Mouse (Mus musculus) cerebellum, postnatal 10 days (tissue): Measurements from ENCODE around the gene Tac2.

Source experiments
- DNase-seq, 2 experiments: peaks; one replicate each; pipeline ENCODE4 v3.0.0; 2021; ENCODE audit warnings: mixed read lengths in 2 of 2

The Tac2 gene

DNA sequence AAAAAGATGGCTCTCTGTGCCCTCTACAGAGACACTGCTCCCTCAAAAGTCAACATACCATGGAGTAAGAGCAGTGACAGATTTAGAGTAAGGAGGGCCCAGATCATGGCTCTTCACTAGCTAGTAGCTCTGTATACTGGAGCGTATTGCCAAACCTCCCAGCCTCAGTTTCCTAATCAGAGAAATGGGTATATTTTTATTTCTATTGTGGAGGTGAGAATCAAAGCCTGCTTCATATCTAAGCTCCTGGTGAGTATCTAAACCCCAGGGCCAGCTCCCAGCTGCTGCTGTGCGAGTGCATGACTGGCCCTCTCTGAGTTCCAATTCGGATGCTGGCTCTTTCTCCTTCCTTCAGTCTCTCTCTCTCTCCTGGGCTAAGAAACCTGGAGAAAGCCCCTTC is at the start of gene Tac2:
TSS of gene Tac2 (plus strand) at position 301 of the 400 bp plus-strand sequence.
- no peak for DNase-seq

- peak; percentile 89 to 90 for DNase-seq
Measured at GRCm38 (mm10) chr10:127674794-127675522, 49.3 kb upstream of the Tac2 start.

DNA sequence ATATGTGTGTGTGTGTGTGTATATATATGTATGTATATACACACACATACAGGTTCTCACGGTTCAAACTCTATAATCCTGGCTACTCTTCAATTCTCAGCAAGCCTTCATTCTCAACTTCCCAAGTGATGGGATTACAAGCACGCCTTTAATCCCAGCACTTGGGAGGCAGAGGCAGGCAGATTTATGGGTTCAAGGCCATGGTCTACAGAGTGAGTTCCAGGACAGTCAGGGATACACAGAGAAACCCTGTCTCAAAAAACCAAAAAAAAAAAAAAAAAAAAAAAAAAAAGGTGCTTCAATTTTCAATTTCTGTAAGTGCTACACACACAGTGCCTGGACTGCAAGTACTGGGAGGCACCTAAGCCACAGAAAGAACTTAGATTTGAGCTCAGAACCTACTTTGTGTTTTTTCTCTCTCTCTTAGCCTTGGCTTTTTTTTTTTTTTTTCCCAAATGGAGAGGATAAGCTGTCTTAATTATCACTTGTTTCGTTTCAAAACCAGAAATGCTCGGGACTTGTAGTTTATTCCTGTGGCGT is 48.3 kb upstream of the Tac2 start:
- DNase-seq = no peak

- DNase-seq = peak; percentile 96 to 98
Measured at GRCm38 (mm10) chr10:127676691-127677548, 47.4 kb upstream of the Tac2 start.

DNA sequence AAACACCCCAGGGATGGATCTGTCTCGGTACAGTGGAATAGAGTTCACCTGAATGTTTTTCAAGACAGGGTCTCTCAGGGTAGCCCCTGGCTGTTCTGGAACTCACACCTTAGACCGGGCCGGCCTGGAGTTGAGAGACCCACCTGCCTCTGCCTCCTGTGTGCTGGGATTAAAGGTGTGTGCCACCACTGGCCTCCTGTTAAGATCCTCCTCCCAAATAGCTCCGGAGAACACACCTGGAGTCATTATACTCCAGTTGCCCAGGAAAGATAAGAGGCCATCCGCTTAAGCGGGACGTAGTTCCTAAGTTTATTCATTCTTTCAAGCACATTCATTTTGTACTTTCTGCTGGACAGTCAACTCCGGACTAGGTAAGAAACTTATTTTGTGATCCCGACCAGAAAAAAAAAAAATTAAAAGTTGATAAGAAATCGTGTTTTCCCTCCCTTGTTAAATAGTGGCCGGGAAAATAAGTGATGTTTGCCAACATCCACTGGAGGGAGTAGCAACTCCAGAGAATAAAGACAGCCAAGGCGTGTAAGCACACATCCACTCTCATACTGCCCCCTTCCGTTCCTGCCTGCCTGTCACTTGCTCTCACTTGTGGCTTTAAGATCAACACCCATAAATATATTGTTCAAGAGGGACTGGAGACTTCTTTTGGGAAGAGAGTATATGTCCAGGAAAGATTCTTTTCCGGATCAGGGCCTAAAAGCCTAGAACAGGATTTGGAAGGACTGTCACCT is 46.5 kb upstream of the Tac2 start:
- peak; percentile 82 to 83 for DNase-seq

- DNase-seq = no peak
Measured at GRCm38 (mm10) chr10:127679208-127679607, 45.1 kb upstream of the Tac2 start.

- DNase-seq = no peak
Measured at GRCm38 (mm10) chr10:127679881-127680280, 44.4 kb upstream of the Tac2 start.

- no peak for DNase-seq
Measured at GRCm38 (mm10) chr10:127682886-127683285, 41.4 kb upstream of the Tac2 start.

- no peak for DNase-seq
Measured at GRCm38 (mm10) chr10:127691053-127691452, 33.2 kb upstream of the Tac2 start.

DNA sequence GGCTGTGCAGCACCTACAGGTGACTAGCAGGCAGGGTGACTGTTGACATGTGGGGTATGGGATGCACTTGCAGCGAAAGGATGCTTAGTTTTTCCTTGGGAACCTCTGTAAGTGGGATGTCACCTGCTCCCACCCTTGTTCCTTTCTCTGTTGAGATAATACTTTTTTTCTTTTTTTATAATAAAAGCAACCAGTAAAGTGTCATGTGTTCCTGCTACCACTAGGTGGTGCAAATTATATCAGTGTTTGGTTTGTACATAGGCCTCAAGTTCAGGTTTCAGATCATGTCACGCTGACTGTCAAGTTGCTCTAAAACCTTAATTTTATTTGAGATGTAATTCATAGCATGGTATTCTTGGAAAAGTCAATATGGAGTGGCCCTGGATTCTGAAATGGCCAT is 29.6 kb upstream of the Tac2 start:
- DNase-seq = peak; percentile 34 to 56

- no peak for DNase-seq
Measured at GRCm38 (mm10) chr10:127695775-127696174, 28.5 kb upstream of the Tac2 start.

- DNase-seq = no peak
Measured at GRCm38 (mm10) chr10:127698966-127699365, 25.3 kb upstream of the Tac2 start.

DNA sequence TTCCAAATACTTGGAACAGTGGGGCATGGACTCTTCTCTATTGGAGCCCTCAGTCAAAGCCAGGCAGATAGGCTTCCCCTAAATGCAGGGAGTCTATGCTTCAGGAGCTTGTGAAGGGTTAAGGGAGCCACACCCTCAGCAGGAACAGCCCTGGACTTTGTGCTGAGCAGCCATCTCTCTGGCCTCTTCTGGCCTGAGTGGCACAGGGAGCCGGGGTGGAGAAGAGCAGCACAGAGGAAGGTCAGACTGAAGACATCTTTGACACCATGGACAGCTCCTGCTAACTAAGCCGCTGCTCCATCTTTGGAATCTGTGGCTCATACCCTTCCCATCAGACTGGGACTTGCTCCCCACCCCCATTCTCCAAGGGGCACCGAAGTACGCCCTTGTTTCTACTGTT is 21.0 kb upstream of the Tac2 start:
- DNase-seq = no peak

- DNase-seq = no peak
Measured at GRCm38 (mm10) chr10:127704293-127704692, 20.0 kb upstream of the Tac2 start.

DNA sequence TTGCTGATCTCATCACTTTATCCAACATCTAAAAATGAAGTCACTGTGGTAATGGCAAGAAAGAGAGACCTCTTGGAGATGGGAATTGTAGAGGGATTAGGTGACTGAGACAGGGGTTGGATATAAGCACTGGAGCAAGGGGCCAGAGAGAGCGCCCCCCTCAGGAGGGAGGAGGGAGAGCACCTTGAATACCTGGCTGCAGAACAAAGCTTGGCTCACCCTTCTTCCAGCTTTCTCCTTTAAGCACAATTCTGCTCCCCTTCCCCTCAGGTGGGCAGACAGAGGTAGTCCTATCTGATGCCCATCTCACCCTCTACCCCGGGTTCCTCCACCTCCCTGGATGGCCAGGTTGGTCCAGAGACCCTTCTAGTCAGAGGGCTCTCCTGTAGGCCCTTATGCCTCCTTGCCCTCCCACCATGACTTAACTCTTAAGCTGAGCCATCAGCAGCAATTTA is 19.5 kb upstream of the Tac2 start, which contains the start of gene Myo1a:
TSS of gene Myo1a (plus strand) at position 405 of the 455 bp plus-strand sequence.
- DNase-seq = no peak

GRCm38 (mm10) chr10:127705783-127706182 is 18.5 kb upstream of the Tac2 start:
- DNase-seq = no peak

GRCm38 (mm10) chr10:127707721-127708120 is 16.6 kb upstream of the Tac2 start:
- DNase-seq = peak in 1 of 2 experiments; percentile 46

DNA sequence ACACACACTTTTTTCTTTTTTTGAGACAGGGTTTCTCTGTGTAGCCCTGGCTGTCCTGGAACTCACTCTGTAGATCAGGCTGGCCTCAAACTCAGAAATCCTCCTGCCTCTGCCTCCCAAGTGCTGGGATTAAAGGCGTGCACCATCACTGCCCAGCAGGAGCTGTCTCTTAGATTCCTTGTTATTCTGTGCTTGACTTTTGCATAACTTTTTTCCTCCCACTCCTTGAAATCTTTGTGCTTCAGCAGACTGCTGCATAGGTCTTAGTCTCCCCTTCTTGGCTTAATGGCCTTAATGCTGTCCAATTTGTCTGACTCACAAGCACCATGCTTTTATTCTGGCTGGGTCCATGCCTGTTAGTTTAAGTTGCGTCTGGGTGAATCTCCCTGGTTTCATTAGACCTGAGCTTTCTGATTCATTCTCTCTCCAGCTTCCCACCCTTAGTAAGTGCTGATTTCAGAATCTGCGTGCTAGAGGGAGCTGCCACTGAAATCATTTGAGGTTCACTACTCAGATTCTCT is 15.4 kb upstream of the Tac2 start:
- no peak for DNase-seq

DNA sequence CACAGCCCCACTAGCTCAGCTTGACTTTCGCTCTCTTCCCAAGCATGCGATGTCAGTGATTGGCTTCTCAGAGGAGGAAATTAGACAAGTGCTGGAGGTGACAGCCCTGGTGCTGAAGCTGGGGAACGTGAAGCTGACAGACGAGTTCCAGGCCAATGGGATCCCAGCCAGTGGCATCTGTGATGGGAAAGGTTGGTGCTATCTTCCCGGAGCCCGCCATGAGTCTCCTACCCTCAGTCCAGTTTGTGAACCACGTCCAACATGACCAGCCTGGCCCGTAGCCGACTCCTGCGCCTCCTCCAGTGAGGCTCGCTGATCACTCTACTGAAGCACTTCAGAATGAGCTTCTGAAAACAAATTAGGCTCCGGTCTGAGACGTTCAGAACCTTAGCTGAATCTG is 13.9 kb upstream of the Tac2 start:
- DNase-seq = peak; percentile 90 to 93

GRCm38 (mm10) chr10:127712736-127713135 is 11.5 kb upstream of the Tac2 start:
- no peak for DNase-seq

DNA sequence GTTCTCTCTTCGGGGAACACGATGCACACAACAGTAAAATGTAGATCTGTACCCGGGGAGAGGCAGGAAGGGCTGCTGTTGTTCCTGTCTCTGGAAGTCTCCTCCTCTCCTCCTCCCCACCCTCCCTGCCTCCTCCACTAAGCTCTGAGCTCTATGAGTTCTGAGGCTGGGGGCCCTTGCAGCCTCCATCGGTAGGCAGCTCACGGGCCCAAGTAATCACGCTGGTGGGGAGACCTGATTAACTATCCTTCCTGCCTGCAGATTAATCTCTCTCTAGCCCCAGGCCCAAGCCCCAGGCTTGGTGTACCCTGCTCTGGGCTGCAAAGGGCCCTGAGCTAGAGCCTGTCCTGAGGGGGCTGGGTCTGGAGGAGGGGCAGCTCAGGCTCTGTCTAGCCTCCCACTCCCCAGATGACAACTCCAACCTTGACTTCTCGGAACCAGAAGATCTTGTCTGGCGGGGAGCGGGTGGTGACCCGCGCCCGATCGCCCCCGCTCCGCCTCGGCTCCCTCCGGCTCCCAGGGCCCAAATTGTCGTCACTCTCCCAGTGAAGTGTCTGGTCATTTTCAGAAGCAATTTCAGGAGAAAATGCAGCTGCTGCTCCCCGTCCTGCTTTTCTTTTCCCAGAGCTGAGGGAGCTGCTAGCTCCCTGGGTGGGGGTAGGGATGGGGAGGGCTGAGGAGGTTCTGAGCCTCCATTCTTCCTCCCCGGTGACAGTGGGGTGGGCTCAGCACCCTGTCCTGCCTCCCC is 2.4 kb upstream of the Tac2 start:
- DNase-seq = no peak

GRCm38 (mm10) chr10:127725136-127725535 is 858 bp downstream of the Tac2 start:
- no peak for DNase-seq
